Mouse (Mus musculus) lung, embryonic 15.5 days (tissue): ENCODE results near the gene Gm10073. TPM values are rescaled to one million over a fixed set of nuclear protein-coding genes. Genes with fewer than 3 reads are reported as not detected.
A peak's percentile ranks its signal among the peaks of the same experiment; 100 is the strongest.
"Not testable (repeated sequence)": the region's sequence is repeated elsewhere in the genome, so short reads cannot be mapped to it uniquely, and the experiment has no call there.

Experiments
- ATAC-seq: fragments of 200-750 bp; cut with Nextera tagmentation; 2 replicates; pipeline ENCODE4 v1.8.0; 2017; ENCODE audit warnings: moderate number of reproducible peaks, borderline replicate concordance; ENCODE audit not compliant: low FRiP score, low TSS enrichment; ENCODE audit errors: extremely low read depth
- H3K27ac ChIP-seq: fragments of 300-500 bp; sonication (generic); 2 replicates; pipeline ENCODE4 v1.5.1; 2015; ENCODE audit warnings: moderate library complexity, mild to moderate bottlenecking, inconsistent platforms
- H3K27me3 ChIP-seq: fragments of 300-500 bp; sonication (generic); 2 replicates; pipeline ENCODE4 v1.6.1; 2015; ENCODE audit warnings: inconsistent platforms
- H3K36me3 ChIP-seq: fragments of 300-500 bp; sonication (generic); 2 replicates; pipeline ENCODE4 v1.6.1; 2015; ENCODE audit warnings: inconsistent platforms
- H3K4me1 ChIP-seq: fragments of 300-500 bp; sonication (generic); 2 replicates; pipeline ENCODE4 v1.6.1; 2015; ENCODE audit warnings: inconsistent platforms
- H3K4me2 ChIP-seq: fragments of 300-500 bp; sonication (generic); 2 replicates; pipeline ENCODE4 v1.6.1; 2015; ENCODE audit warnings: inconsistent platforms, mild to moderate bottlenecking, moderate library complexity
- H3K4me3 ChIP-seq: fragments of 300-500 bp; sonication (generic); 2 replicates; pipeline ENCODE4 v1.5.1; 2015; ENCODE audit warnings: mild to moderate bottlenecking, inconsistent platforms
- H3K9ac ChIP-seq: fragments of 300-500 bp; sonication (generic); 2 replicates; pipeline ENCODE4 v1.6.1; 2015; ENCODE audit warnings: inconsistent platforms
- H3K9me3 ChIP-seq: fragments of 300-500 bp; sonication (generic); 2 replicates; pipeline ENCODE4 v1.6.1; 2016; ENCODE audit warnings: inconsistent platforms
- WGBS: fragments of 180-500 bp; shearing (Covaris S2); methylation state at CpG from one replicate; pipeline ENCODE4 v1.1.7; 2015; 5-methylcytosine and 5-hydroxymethylcytosine counted together
- polyA plus RNA-seq: library from polyadenylated mRNA; unstranded; fragments of >200 nt; fragmentation: Nextera tagmentation; extraction: Ambion mirVana; gene quantifications from 2 replicates; pipeline ENCODE4 v1.2.1, GENCODE M21; 2015

Gene Gm10073
- polyA plus RNA-seq: 8.3 and 9.0 TPM in 2 replicates

GRCm38 (mm10) chr8:106573168-106573567, at the start of gene Gm10073:
Gene Gm10073, minus strand, starts transcription at chr8:106573461.
- H3K27me3 ChIP-seq, ATAC-seq, H3K9me3 ChIP-seq, H3K36me3 ChIP-seq, H3K27ac ChIP-seq, H3K9ac ChIP-seq, H3K4me3 ChIP-seq: not testable (repeated sequence)
- 24% methylated on average over 20 of the region's 20 CpGs for WGBS
- peak within 1 kb of the TSS; percentile 24; the same call in 1 of the 2 replicates for H3K4me2 ChIP-seq
- H3K4me1 ChIP-seq: peaks cover 24% of the 10 kb centered on the region

- Histone ChIP-seq H3K27ac (no peak overlapping the region), H3K27me3 (no peaks in the 10 kb centered on the region), H3K4me1 (peaks cover 28% of the 10 kb centered on the region), H3K9ac (no peak overlapping the region), H3K9me3 (no peaks in the 10 kb centered on the region), H3K36me3 (no peaks in the 10 kb centered on the region), H3K4me3 (no peak overlapping the region), H3K4me2 (no peak overlapping the region)
- ATAC-seq: no peak
- WGBS: 36% methylated on average over 5 of the region's 5 CpGs
Observed at GRCm38 (mm10) chr8:106623016-106623415, 49.8 kb upstream of the Gm10073 start.

- H3K4me1 ChIP-seq: peaks cover 37% of the 10 kb centered on the region
- H3K27ac ChIP-seq: peak overlapping the region; percentile 82
- H3K36me3 ChIP-seq: no peaks in the 10 kb centered on the region
- ATAC-seq: no peak
- 49% methylated on average over 2 of the region's 2 CpGs for WGBS
- no peak overlapping the region for H3K4me2 ChIP-seq
- H3K4me3 ChIP-seq: no peak overlapping the region
- no peak overlapping the region for H3K9ac ChIP-seq
- H3K27me3 ChIP-seq: no peaks in the 10 kb centered on the region
- H3K9me3 ChIP-seq: no peaks in the 10 kb centered on the region
Observed at GRCm38 (mm10) chr8:106620488-106620887, 47.2 kb upstream of the Gm10073 start.

GRCm38 (mm10) chr8:106619549-106620245, 46.4 kb upstream of the Gm10073 start:
- peak; percentile 69 for ATAC-seq
- Histone ChIP-seq H3K27ac (peak overlapping the region; percentile 82), H3K4me1 (peaks cover 43% of the 10 kb centered on the region), H3K36me3 (no peaks in the 10 kb centered on the region), H3K4me3 (no peak overlapping the region), H3K27me3 (no peaks in the 10 kb centered on the region), H3K9ac (no peak overlapping the region), H3K4me2 (peak overlapping the region; percentile 15), H3K9me3 (no peaks in the 10 kb centered on the region)
- whole genome bisulfite sequencing: 33% methylated on average over 9 of the region's 9 CpGs

- Histone ChIP-seq H3K4me2 (no peak overlapping the region), H3K4me3 (no peak overlapping the region), H3K9me3 (no peaks in the 10 kb centered on the region), H3K4me1 (peaks cover 46% of the 10 kb centered on the region), H3K27ac (peak overlapping the region; percentile 82), H3K36me3 (no peaks in the 10 kb centered on the region), H3K27me3 (no peaks in the 10 kb centered on the region), H3K9ac (no peak overlapping the region)
- ATAC-seq: no peak
- WGBS: 56% methylated on average over 6 of the region's 6 CpGs
Observed at GRCm38 (mm10) chr8:106618324-106618723, 45.1 kb upstream of the Gm10073 start.

GRCm38 (mm10) chr8:106617865-106618264, 44.6 kb upstream of the Gm10073 start:
- H3K4me1 ChIP-seq: peaks cover 44% of the 10 kb centered on the region
- H3K4me2 ChIP-seq: no peak overlapping the region
- no peaks in the 10 kb centered on the region for H3K36me3 ChIP-seq
- 70% methylated on average over 6 of the region's 6 CpGs for WGBS
- no peaks in the 10 kb centered on the region for H3K9me3 ChIP-seq
- H3K27me3 ChIP-seq: no peaks in the 10 kb centered on the region
- H3K27ac ChIP-seq: peak overlapping the region; percentile 82; the same call in 1 of the 2 replicates
- H3K9ac ChIP-seq: no peak overlapping the region
- no peak for ATAC-seq
- H3K4me3 ChIP-seq: no peak overlapping the region

- Histone ChIP-seq H3K9me3 (no peaks in the 10 kb centered on the region), H3K4me1 (peaks cover 48% of the 10 kb centered on the region), H3K36me3 (no peaks in the 10 kb centered on the region), H3K9ac (no peak overlapping the region), H3K4me3 (no peak overlapping the region), H3K27ac (peak overlapping the region; percentile 59), H3K27me3 (no peaks in the 10 kb centered on the region), H3K4me2 (no peak overlapping the region)
- WGBS: 31% methylated on average over 6 of the region's 6 CpGs
- no peak for ATAC-seq
Observed at GRCm38 (mm10) chr8:106617196-106617595, 43.9 kb upstream of the Gm10073 start.

GRCm38 (mm10) chr8:106616679-106617078, 43.4 kb upstream of the Gm10073 start:
- Histone ChIP-seq H3K9me3 (no peaks in the 10 kb centered on the region), H3K27ac (peak overlapping the region; percentile 59), H3K4me2 (no peak overlapping the region), H3K4me3 (no peak overlapping the region), H3K27me3 (no peaks in the 10 kb centered on the region), H3K4me1 (peaks cover 53% of the 10 kb centered on the region), H3K36me3 (no peaks in the 10 kb centered on the region), H3K9ac (no peak overlapping the region)
- no peak for ATAC-seq
- WGBS: 50% methylated on average over 4 of the region's 4 CpGs

- no peaks in the 10 kb centered on the region for H3K36me3 ChIP-seq
- no peak overlapping the region for H3K9ac ChIP-seq
- peak overlapping the region; percentile 59 for H3K27ac ChIP-seq
- H3K4me1 ChIP-seq: peaks cover 57% of the 10 kb centered on the region
- WGBS: 54% methylated on average over 10 of the region's 10 CpGs
- ATAC-seq: no peak
- no peaks in the 10 kb centered on the region for H3K27me3 ChIP-seq
- H3K4me3 ChIP-seq: no peak overlapping the region
- H3K4me2 ChIP-seq: no peak overlapping the region
- no peaks in the 10 kb centered on the region for H3K9me3 ChIP-seq
Observed at GRCm38 (mm10) chr8:106615661-106616299, 42.5 kb upstream of the Gm10073 start.

GRCm38 (mm10) chr8:106614704-106615103, 41.4 kb upstream of the Gm10073 start:
- ATAC-seq: no peak
- no peak overlapping the region for H3K27ac ChIP-seq

GRCm38 (mm10) chr8:106612047-106612446, 38.8 kb upstream of the Gm10073 start:
- H3K36me3 ChIP-seq: no peaks in the 10 kb centered on the region
- H3K9me3 ChIP-seq: no peaks in the 10 kb centered on the region
- H3K9ac ChIP-seq: no peak overlapping the region
- no peak overlapping the region for H3K4me3 ChIP-seq
- H3K4me1 ChIP-seq: peaks cover 58% of the 10 kb centered on the region
- peak overlapping the region; percentile 86 for H3K27ac ChIP-seq
- ATAC-seq: no peak
- H3K27me3 ChIP-seq: no peaks in the 10 kb centered on the region
- H3K4me2 ChIP-seq: no peak overlapping the region
- 43% methylated on average over 3 of the region's 3 CpGs for WGBS

More at GRCm38 (mm10) chr8:106614704-106615103, 41.4 kb upstream of the Gm10073 start:
- 22% methylated on average over 5 of the region's 5 CpGs for WGBS
- Histone ChIP-seq H3K36me3 (no peaks in the 10 kb centered on the region), H3K4me1 (peaks cover 57% of the 10 kb centered on the region), H3K4me3 (no peak overlapping the region), H3K27me3 (no peaks in the 10 kb centered on the region), H3K4me2 (no peak overlapping the region), H3K9ac (no peak overlapping the region), H3K9me3 (no peaks in the 10 kb centered on the region)

GRCm38 (mm10) chr8:106610958-106611640, 37.8 kb upstream of the Gm10073 start:
- Histone ChIP-seq H3K4me1 (peaks cover 57% of the 10 kb centered on the region), H3K9me3 (no peaks in the 10 kb centered on the region), H3K27me3 (peaks cover 7% of the 10 kb centered on the region), H3K27ac (peak overlapping the region; percentile 86), H3K4me2 (peak overlapping the region; percentile 10; the same call in 1 of the 2 replicates), H3K36me3 (no peaks in the 10 kb centered on the region), H3K4me3 (no peak overlapping the region), H3K9ac (no peak overlapping the region)
- peak; percentile 33; the same call in 1 of the 2 replicates for ATAC-seq
- WGBS: 46% methylated on average over 9 of the region's 9 CpGs
